Comparison of ENCODE assay signal across 7 mouse cellular contexts in genomic region chr2:165321381-165321888, GRCm38 (mm10). TPM values are rescaled to one million over a fixed set of nuclear protein-coding genes. Genes with fewer than 3 reads are reported as not detected.
DNase-seq lines count a peak whose midpoint lies in the region; ATAC-seq lines count a peak whose summit lies in the region.

No protein-coding gene starts in this region.

- H3K9me3 ChIP-seq in stomach, embryonic 16.5 days (replicated peaks; ENCODE audit: control insufficient read depth, low read length): no peaks in the 10 kb centered on the region

- H3K27me3 ChIP-seq in stomach, embryonic 16.5 days (ENCODE audit: control insufficient read depth, insufficient read depth, low read length): no peaks in the 10 kb centered on the region

- peak; percentile 63 to 73 for DNase-seq in right cerebral cortex, postnatal 10 days (ENCODE audit: low spot score in 2 of 2)
- no peak for DNase-seq in right cerebral cortex, postnatal 25 days
- DNase-seq in cerebellum, postnatal 14 days: peak; percentile 61 to 62
- peak; percentile 64 for DNase-seq in lung, postnatal 10 days
- DNase-seq in c-Kit-positive CD71-positive TER-119-positive erythroid progenitor cells, embryonic 14.5 days (ENCODE audit: low spot score): no peak

- H3K36me3 ChIP-seq in stomach, embryonic 16.5 days (ENCODE audit: control insufficient read depth, insufficient read depth, low read length): no peaks in the 10 kb centered on the region

- 72% methylated on average over 8 of the region's 8 CpGs for WGBS in stomach, embryonic 16.5 days

- H3K27ac ChIP-seq in stomach, embryonic 16.5 days (ENCODE audit: low read length): peak overlapping the region; percentile 77

- no peak overlapping the region for H3K4me3 ChIP-seq in stomach, embryonic 16.5 days (replicated peaks; ENCODE audit: low read length)

- ATAC-seq in hematopoietic stem cell, adult 5-6 weeks (replicated peaks in 1 of 2; ENCODE audit: insufficient read depth in 1 of 2, low FRiP score in 2 of 2, low TSS enrichment in 1 of 2, low read depth in 1 of 2, poor library complexity in 2 of 2, severe bottlenecking in 2 of 2): peak; percentile 9 to 39; a peak in 1 of 4 replicates
- no peak for ATAC-seq in stomach, embryonic 16.5 days (ENCODE audit: insufficient read depth, low FRiP score)

- H3K9ac ChIP-seq in stomach, embryonic 16.5 days (ENCODE audit: low read length): peak overlapping the region; percentile 28; the same call in 1 of the 2 replicates

- peak overlapping the region; percentile 28 for H3K4me2 ChIP-seq in stomach, embryonic 16.5 days (ENCODE audit: low read depth, low read length)

- H3K4me1 ChIP-seq in stomach, embryonic 16.5 days (ENCODE audit: control insufficient read depth, insufficient read depth, low read length): peaks cover 64% of the 10 kb centered on the region

RNA-seq across cellular contexts. Expression of gene Elmo2, which starts 4.8 kb away (rescaled TPM):
- total RNA-seq in hematopoietic stem cell, adult 5-6 weeks (2017): 24.3 and 27.3 TPM in 2 replicates
- polyA plus RNA-seq in stomach, embryonic 16.5 days (2015; fragmentation: Nextera tagmentation; extraction: Ambion mirVana): 56.0 and 59.1 TPM in 2 replicates

RNA-seq across cellular contexts. Expression of gene Slc35c2, which starts 33.8 kb away (rescaled TPM):
- total RNA-seq in hematopoietic stem cell, adult 5-6 weeks (2017): 57.6 and 62.2 TPM in 2 replicates
- polyA plus RNA-seq in stomach, embryonic 16.5 days (2015; fragmentation: Nextera tagmentation; extraction: Ambion mirVana): 67.3 and 68.9 TPM in 2 replicates

RNA-seq across cellular contexts. Expression of gene Zfp663, which starts 47.1 kb away (rescaled TPM):
- total RNA-seq in hematopoietic stem cell, adult 5-6 weeks (2017): not detected in 2 replicates
- polyA plus RNA-seq in stomach, embryonic 16.5 days (2015; fragmentation: Nextera tagmentation; extraction: Ambion mirVana): 0.64 and 0.87 TPM in 2 replicates

Comparison
In these comparisons a context has a peak if more than half of its experiments do, and no peak if none do; other contexts are left out.
1. DNase-seq: peak in right cerebral cortex, postnatal 10 days (2 of 2), cerebellum, postnatal 14 days (2 of 2) and lung, postnatal 10 days (single experiment); none in right cerebral cortex, postnatal 25 days (single experiment) and c-Kit-positive CD71-positive TER-119-positive erythroid progenitor cells, embryonic 14.5 days (single experiment).